Mouse (Mus musculus): ENCODE data around the gene Prkch.
A peak's percentile ranks its signal among the peaks of the same experiment; 100 is the strongest.

Prkch gene

GRCm38 (mm10) chr12:73583318-73583717, 1.3 kb upstream of the Prkch start:
- DNase-seq (ENCODE audit: low spot score): no peak

- DNase-seq (ENCODE audit: low spot score): peak; percentile 36
These were observed 585 bp upstream of the Prkch start for GRCm38 (mm10) chr12:73583813-73584609.

- DNase-seq (ENCODE audit: low spot score): no peak
These were observed 725 bp downstream of the Prkch start for GRCm38 (mm10) chr12:73585241-73585801.

GRCm38 (mm10) chr12:73585850-73586249, 1.3 kb downstream of the Prkch start:
- no peak for DNase-seq (ENCODE audit: low spot score)

DNA sequence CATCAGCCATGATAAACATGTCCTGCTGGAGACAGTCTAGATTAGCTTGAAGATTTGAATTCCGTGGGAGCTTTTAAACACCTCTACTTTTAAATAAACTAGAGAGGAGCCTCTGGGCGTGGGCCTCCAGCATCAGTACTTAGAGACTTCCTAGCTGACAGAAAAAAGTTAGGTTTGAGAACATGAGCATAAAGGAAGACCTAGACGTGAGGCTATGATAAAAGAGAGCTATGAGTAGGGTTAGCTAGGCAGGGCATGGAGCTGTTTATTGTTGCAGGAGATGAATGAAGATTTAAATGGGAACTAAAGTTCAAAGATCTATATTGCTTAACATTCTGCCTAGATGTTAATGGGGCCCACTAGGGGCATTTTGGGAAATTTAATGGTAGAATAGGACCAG, 2.7 kb downstream of the Prkch start:
- DNase-seq (ENCODE audit: low spot score): no peak

- no peak for DNase-seq (ENCODE audit: low spot score)
These were observed 6.2 kb downstream of the Prkch start for GRCm38 (mm10) chr12:73590627-73591276.

- no peak for DNase-seq (ENCODE audit: low spot score)
These were observed 7.0 kb downstream of the Prkch start for GRCm38 (mm10) chr12:73591625-73592024.

DNA sequence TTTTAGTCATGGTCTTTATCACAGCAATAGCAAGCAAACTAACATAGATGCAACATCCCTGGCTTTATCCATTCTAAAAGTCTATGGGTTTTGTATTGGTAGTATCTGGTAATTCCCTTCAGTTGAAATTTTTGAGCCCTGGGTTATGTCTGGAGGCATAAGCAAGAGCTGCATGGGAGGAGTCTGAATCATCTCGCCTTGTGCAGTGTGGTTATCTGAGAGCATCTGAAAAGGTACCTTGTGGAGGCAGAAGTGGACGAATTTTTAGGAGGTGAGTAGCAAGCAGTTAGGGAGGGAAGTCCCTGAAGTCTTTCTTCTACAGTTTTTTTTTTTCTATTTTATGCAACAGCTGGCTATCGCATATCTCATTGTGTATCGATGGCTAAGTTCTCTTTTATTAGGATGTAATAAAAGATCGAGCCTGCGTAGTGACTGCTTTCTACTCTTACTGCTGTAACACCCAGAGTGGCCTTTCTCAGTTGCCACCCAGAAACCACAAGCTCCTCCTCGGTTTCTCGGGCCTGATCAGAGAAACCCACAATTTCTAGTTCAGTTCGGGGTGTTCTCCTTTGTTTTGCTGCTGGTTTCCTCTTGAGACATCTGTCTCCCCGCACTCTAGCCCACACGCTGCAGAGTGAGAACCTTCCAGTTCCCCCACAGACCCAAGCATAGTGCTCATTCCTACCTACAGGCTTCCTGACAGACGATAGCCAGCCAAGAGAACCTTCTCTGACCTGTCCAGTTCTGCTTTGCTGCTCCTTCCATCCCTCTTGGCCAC, 8.6 kb downstream of the Prkch start:
- no peak for DNase-seq (ENCODE audit: low spot score)

- no peak for DNase-seq (ENCODE audit: low spot score)
These were observed 9.7 kb downstream of the Prkch start for GRCm38 (mm10) chr12:73594177-73594745.

DNA sequence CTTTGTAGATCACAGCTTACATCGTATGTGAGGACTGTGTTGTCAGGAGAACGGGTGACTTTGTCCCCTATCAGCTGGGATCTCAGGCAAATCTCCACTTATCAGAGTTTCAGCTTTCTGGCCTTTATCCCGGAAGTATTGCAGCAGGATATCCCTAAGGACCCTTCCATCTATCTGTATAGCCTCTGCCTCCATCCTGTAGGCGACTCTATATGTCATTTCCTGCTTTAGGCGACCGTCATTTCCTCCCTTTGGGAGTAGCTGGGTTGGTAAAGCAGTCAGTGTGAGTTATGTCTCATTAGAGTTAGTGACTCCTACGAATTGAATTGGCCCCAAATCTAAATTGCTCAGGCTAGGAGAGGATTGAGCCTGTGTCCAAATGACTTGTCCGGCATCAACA, 10.6 kb downstream of the Prkch start:
- no peak for DNase-seq (ENCODE audit: low spot score)

DNA sequence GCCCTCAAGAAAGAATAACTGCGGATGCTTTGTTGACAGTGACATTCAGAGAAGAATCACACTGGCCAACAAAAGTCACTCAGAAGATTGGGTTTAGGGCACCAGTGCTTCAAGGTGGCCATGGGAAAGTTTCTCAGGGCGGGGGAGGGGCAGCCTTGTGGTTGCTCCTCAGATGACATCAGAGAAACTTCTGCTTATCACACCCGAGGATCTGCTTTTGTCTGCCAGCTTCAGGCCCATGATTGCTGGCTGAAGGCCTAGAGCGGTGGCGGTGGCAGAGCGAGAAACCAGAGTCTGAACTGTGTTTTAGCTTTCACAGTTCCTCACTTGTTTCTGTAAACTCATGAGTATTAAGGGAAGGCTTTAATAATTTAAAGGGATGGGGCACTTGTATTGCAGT, 13.6 kb downstream of the Prkch start:
- no peak for DNase-seq (ENCODE audit: low spot score)

GRCm38 (mm10) chr12:73600457-73600856, 15.9 kb downstream of the Prkch start:
- DNase-seq (ENCODE audit: low spot score): no peak

DNA sequence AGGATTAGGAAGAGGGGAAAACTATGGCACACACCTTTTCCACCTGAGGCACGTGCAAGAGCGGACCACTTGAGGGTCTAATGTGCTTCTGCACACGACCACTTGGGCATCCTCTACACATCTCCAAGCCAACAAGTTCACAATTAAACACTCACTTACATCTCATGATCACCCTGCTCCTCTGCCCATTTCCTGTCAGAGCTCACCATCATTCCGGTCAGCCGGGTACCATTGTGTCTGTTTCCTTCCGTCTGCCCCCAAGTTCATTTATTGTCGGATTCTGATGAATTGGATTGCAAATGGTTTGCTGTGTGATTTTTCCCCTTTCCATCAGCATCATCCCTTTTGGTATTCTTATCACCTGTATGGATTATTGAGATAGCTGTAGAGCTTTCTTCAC, 18.4 kb downstream of the Prkch start:
- no peak for DNase-seq (ENCODE audit: low spot score)

GRCm38 (mm10) chr12:73603653-73604052, 19.1 kb downstream of the Prkch start:
- no peak for DNase-seq (ENCODE audit: low spot score)

- no peak for DNase-seq (ENCODE audit: low spot score)
These were observed 20.2 kb downstream of the Prkch start for GRCm38 (mm10) chr12:73604762-73605161.

GRCm38 (mm10) chr12:73605174-73605573, 20.6 kb downstream of the Prkch start:
- DNase-seq (ENCODE audit: low spot score): no peak

- no peak for DNase-seq (ENCODE audit: low spot score)
These were observed 22.9 kb downstream of the Prkch start for GRCm38 (mm10) chr12:73607381-73608064.

- DNase-seq (ENCODE audit: low spot score): no peak
These were observed 23.4 kb downstream of the Prkch start for GRCm38 (mm10) chr12:73608065-73608397.

GRCm38 (mm10) chr12:73609262-73609661, 24.7 kb downstream of the Prkch start:
- DNase-seq (ENCODE audit: low spot score): no peak

GRCm38 (mm10) chr12:73609676-73610545, 25.3 kb downstream of the Prkch start:
- DNase-seq (ENCODE audit: low spot score): no peak

Data from ovary, postnatal 14 days (tissue).